Mouse (Mus musculus): ENCODE measurements around the gene Tnk2. TPM values are rescaled to one million over a fixed set of nuclear protein-coding genes. Genes with fewer than 3 reads are reported as not detected.

The Tnk2 gene
- total and polyA plus RNA-seq, 3 experiments = 14.7 to 62.2 (median 31.9) TPM

GRCm38 (mm10) chr16:32664211-32664610, 20.5 kb downstream of the Tnk2 start:
- Histone ChIP-seq H3K4me2 (ENCODE audit: insufficient read depth, low read depth, poor library complexity, severe bottlenecking) (no peak overlapping the region), H3K27ac (ENCODE audit: insufficient read depth, low read depth) (no peak overlapping the region), H3K4me3 (replicated peaks in 1 of 3; ENCODE audit: low read depth in 2 of 3, low read length in 2 of 3, poor library complexity in 1 of 3) (no peak overlapping the region), H3K9me3 (replicated peaks; ENCODE audit: low read length) (no peaks in the 10 kb centered on the region), H3K9ac (ENCODE audit: insufficient read depth, low read depth) (no peak overlapping the region), H3K36me3 (replicated peaks in 1 of 2; ENCODE audit: control insufficient read depth in 1 of 2, insufficient read depth in 1 of 2, low read length in 1 of 2) (peaks cover 0 to 36% of the 10 kb centered on the region in 2 experiments), H3K79me2 (replicated peaks; ENCODE audit: control insufficient read depth, extremely low read depth, insufficient read depth, poor library complexity, severe bottlenecking) (no peaks in the 10 kb centered on the region), H3K27me3 (replicated peaks) (no peaks in the 10 kb centered on the region), H3K4me1 (ENCODE audit: control insufficient read depth in 1 of 2, insufficient read depth in 2 of 2) (peaks cover 38 to 82% of the 10 kb centered on the region in 2 experiments)
- DNase-seq (ENCODE audit: extremely low read depth) = no peak
- TF ChIP-seq MAZ (IDR thresholded peaks at IDR 0.05; ENCODE audit: low read depth, low read length) (no peak), MAFK (IDR thresholded peaks at IDR 0.05; ENCODE audit: insufficient replicate concordance, low read length) (no peak), ZKSCAN1 (IDR thresholded peaks at IDR 0.05; ENCODE audit: borderline replicate concordance, low read depth, low read length) (no peak), RCOR1 (conservative IDR thresholded peaks at IDR 0.05; ENCODE audit: low read depth, low read length) (no peak)
- in situ Hi-C loops (cut with MboI; ENCODE audit: low pct_ligation_motif_present, low pct_unique_long_range_greater_than_20kb, low sequenced_read_pairs) = no loop called here
- dilution Hi-C loops (cut with MboI; ENCODE audit: extremely low pct_ligation_motif_present, extremely low pct_unique_long_range_greater_than_20kb, low sequenced_read_pairs) = no loop called here

GRCm38 (mm10) chr16:32665851-32666665, 22.4 kb downstream of the Tnk2 start:
- no peaks in the 10 kb centered on the region for H3K27me3 ChIP-seq (replicated peaks)
- DNase-seq (ENCODE audit: extremely low read depth) = peak; percentile 70
- no peaks in the 10 kb centered on the region for H3K9me3 ChIP-seq (replicated peaks; ENCODE audit: low read length)
- peak overlapping the region; percentile 60; the same call in 1 of the 2 replicates for H3K4me2 ChIP-seq (ENCODE audit: insufficient read depth, low read depth, poor library complexity, severe bottlenecking)
- H3K79me2 ChIP-seq (replicated peaks; ENCODE audit: control insufficient read depth, extremely low read depth, insufficient read depth, poor library complexity, severe bottlenecking) = no peaks in the 10 kb centered on the region
- peaks cover 42 to 81% of the 10 kb centered on the region in 2 experiments for H3K4me1 ChIP-seq (ENCODE audit: control insufficient read depth in 1 of 2, insufficient read depth in 2 of 2)
- no peak overlapping the region for H3K9ac ChIP-seq (ENCODE audit: insufficient read depth, low read depth)
- in situ Hi-C loops (cut with MboI; ENCODE audit: low pct_ligation_motif_present, low pct_unique_long_range_greater_than_20kb, low sequenced_read_pairs) = no loop called here
- peaks cover 0 to 51% of the 10 kb centered on the region in 2 experiments for H3K36me3 ChIP-seq (replicated peaks in 1 of 2; ENCODE audit: control insufficient read depth in 1 of 2, insufficient read depth in 1 of 2, low read length in 1 of 2)
- dilution Hi-C loops (cut with MboI; ENCODE audit: extremely low pct_ligation_motif_present, extremely low pct_unique_long_range_greater_than_20kb, low sequenced_read_pairs) = no loop called here
- H3K4me3 ChIP-seq (replicated peaks in 1 of 3; ENCODE audit: low read depth in 2 of 3, low read length in 2 of 3, poor library complexity in 1 of 3) = peak overlapping the region in 1 of 3 experiments; percentile 11
- peak overlapping the region; percentile 46 for H3K27ac ChIP-seq (ENCODE audit: insufficient read depth, low read depth)
- TF ChIP-seq ZNF384 (IDR thresholded peaks at IDR 0.05; ENCODE audit: low read depth, low read length) = no peak
- TF ChIP-seq MAFK (IDR thresholded peaks at IDR 0.05; ENCODE audit: insufficient replicate concordance, low read length) = no peak
- peak; percentile 38; the same call in 1 of the 2 replicates for TF ChIP-seq MAZ (IDR thresholded peaks at IDR 0.05; ENCODE audit: low read depth, low read length)
- no peak for TF ChIP-seq MYC (IDR thresholded peaks at IDR 0.05; ENCODE audit: low read depth, low read length)
- TF ChIP-seq RCOR1 (conservative IDR thresholded peaks at IDR 0.05; ENCODE audit: low read depth, low read length) = peak; percentile 83
- no peak for TF ChIP-seq CHD1 (IDR thresholded peaks at IDR 0.05; ENCODE audit: low read depth, low read length)
- TF ChIP-seq POLR2AphosphoS2 (IDR thresholded peaks at IDR 0.05; ENCODE audit: low read depth, low read length) = no peak
- no peak for TF ChIP-seq MAX (IDR thresholded peaks at IDR 0.05; ENCODE audit: low read length)
- TF ChIP-seq HCFC1 (IDR thresholded peaks at IDR 0.05; ENCODE audit: low read depth, low read length) = peak; percentile 31
- no peak for TF ChIP-seq CTCF (conservative IDR thresholded peaks at IDR 0.05 in 1 of 2, IDR thresholded peaks at IDR 0.05 in 1 of 2; ENCODE audit: low read depth in 2 of 2, low read length in 2 of 2)
- no peak for TF ChIP-seq E2F4 (IDR thresholded peaks at IDR 0.05; ENCODE audit: insufficient replicate concordance, low read depth, low read length)
- TF ChIP-seq ELF1 (IDR thresholded peaks at IDR 0.05; ENCODE audit: low read depth, low read length) = peak; percentile 48; the same call in 1 of the 2 replicates
- peak; percentile 90 for TF ChIP-seq IRF4 (IDR thresholded peaks at IDR 0.05; ENCODE audit: low read depth, low read length)
- no peak for TF ChIP-seq PAX5 (IDR thresholded peaks at IDR 0.05; ENCODE audit: low read length)
- TF ChIP-seq JUND (conservative IDR thresholded peaks at IDR 0.05; ENCODE audit: low read depth, low read length) = 0 out of 2 replicates have a peak, but pooled peaks have one; percentile 11
- TF ChIP-seq MEF2A (IDR thresholded peaks at IDR 0.05; ENCODE audit: borderline replicate concordance, low read depth, low read length) = peak; percentile 75
- TF ChIP-seq UBTF (IDR thresholded peaks at IDR 0.05; ENCODE audit: low read depth, low read length) = peak; percentile 30
- TF ChIP-seq NELFE (IDR thresholded peaks at IDR 0.05; ENCODE audit: low read depth, low read length) = no peak
- no peak for TF ChIP-seq JUN (IDR thresholded peaks at IDR 0.05; ENCODE audit: insufficient read depth, low read depth, low read length)
- peak; percentile 56 for TF ChIP-seq BHLHE40 (IDR thresholded peaks at IDR 0.05; ENCODE audit: low read depth, low read length)
- TF ChIP-seq NRF1 (IDR thresholded peaks at IDR 0.05; ENCODE audit: low read depth, low read length) = no peak
- TF ChIP-seq ZC3H11A (IDR thresholded peaks at IDR 0.05; ENCODE audit: low read depth, low read length) = no peak
- peak; percentile 54 for TF ChIP-seq ETS1 (conservative IDR thresholded peaks at IDR 0.05; ENCODE audit: low read depth, low read length)
- TF ChIP-seq POLR2A (IDR thresholded peaks at IDR 0.05; ENCODE audit: low read depth, low read length) = peak; percentile 40; the same call in 1 of the 2 replicates
- TF ChIP-seq ZKSCAN1 (IDR thresholded peaks at IDR 0.05; ENCODE audit: borderline replicate concordance, low read depth, low read length) = no peak
- TF ChIP-seq CHD2 (IDR thresholded peaks at IDR 0.05; ENCODE audit: low read length) = peak; percentile 80
- TF ChIP-seq GABPA (IDR thresholded peaks at IDR 0.05; ENCODE audit: insufficient replicate concordance, low read depth, low read length) = no peak
- no peak for TF ChIP-seq KAT2A (IDR thresholded peaks at IDR 0.05; ENCODE audit: insufficient replicate concordance, low read length)
- peak; percentile 10; the same call in 1 of the 2 replicates for TF ChIP-seq SIN3A (IDR thresholded peaks at IDR 0.05; ENCODE audit: low read length)
- TF ChIP-seq USF2 (conservative IDR thresholded peaks at IDR 0.05; ENCODE audit: low read depth, low read length) = no peak
